Mouse (Mus musculus): Measurements from ENCODE around the gene Hmgxb4.

Gene Hmgxb4

GRCm38 (mm10) chr8:75067287-75067686 lies 74.1 kb downstream of the Hmgxb4 start:
- DNase-seq (ENCODE audit: extremely low read depth, insufficient read length, low spot score), result no peak

GRCm38 (mm10) chr8:75070297-75070696 lies 77.1 kb downstream of the Hmgxb4 start:
- DNase-seq (ENCODE audit: extremely low read depth, insufficient read length, low spot score), result no peak

DNA sequence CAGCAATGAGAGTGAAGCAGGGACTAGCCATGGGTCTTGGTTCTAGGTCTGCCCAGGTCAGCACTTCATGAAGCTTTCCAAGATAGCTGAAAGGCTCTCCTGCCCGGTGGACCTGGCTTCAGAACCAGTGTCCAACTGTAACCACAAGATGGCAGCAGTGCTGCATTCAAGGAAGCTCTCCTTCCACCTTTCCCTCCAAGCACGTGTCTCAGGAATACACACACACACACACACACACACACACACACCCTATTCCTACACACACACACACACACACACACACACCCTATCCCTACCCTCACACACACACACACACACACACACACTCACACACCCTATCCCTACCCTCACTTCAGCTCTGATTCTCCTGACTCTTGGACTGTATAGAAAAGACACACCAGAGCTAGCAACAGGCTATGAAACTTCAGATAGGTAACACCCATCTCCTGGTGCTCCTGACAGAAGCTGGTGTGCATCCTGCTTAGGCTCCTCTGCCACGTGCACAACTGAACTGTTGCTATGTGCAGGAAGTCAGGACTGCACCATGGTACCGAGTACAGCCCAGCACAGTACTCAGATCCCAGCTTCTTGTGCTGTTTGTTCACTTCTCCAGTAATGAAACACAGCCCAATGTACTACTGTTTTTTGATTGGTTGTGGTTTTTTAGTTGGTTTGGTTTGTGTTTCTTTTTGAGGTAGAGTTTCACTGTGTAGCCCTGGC lies 78.6 kb downstream of the Hmgxb4 start:
- DNase-seq (ENCODE audit: extremely low read depth, insufficient read length, low spot score), result peak; percentile 56

DNA sequence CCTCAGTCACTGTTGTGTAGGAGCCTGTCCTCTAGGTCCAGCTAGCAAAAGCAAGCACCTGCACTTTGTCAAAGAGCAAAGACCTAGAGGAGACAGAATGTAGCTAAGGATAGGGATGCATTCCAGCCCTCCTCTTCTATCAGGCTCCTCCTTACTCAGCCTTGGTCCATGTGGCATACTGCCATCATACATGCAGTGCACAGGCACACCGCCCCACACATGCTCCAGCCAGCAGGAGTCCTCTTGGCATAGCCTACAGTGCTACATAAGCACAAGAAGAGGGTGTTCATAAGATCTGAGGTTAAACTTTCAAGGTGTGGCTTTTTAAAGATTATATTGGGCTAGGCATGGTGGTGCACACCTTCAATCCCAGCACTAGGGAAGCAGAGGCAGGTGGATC lies 81.7 kb downstream of the Hmgxb4 start:
- no peak for DNase-seq (ENCODE audit: extremely low read depth, insufficient read length, low spot score)

- DNase-seq (ENCODE audit: extremely low read depth, insufficient read length, low spot score), result no peak
These were observed 85.1 kb downstream of the Hmgxb4 start for GRCm38 (mm10) chr8:75078215-75078614.

- DNase-seq (ENCODE audit: extremely low read depth, insufficient read length, low spot score), result no peak
These were observed 85.7 kb downstream of the Hmgxb4 start for GRCm38 (mm10) chr8:75078851-75079250.
